Mouse (Mus musculus): ENCODE measurements around the gene Mbd5. TPM values are rescaled to one million over a fixed set of nuclear protein-coding genes. Genes with fewer than 3 reads are reported as not detected.

Mbd5 gene
- 29.9 and 30.3 TPM in 2 replicates for polyA plus RNA-seq (2012; rRNA removed)

DNA sequence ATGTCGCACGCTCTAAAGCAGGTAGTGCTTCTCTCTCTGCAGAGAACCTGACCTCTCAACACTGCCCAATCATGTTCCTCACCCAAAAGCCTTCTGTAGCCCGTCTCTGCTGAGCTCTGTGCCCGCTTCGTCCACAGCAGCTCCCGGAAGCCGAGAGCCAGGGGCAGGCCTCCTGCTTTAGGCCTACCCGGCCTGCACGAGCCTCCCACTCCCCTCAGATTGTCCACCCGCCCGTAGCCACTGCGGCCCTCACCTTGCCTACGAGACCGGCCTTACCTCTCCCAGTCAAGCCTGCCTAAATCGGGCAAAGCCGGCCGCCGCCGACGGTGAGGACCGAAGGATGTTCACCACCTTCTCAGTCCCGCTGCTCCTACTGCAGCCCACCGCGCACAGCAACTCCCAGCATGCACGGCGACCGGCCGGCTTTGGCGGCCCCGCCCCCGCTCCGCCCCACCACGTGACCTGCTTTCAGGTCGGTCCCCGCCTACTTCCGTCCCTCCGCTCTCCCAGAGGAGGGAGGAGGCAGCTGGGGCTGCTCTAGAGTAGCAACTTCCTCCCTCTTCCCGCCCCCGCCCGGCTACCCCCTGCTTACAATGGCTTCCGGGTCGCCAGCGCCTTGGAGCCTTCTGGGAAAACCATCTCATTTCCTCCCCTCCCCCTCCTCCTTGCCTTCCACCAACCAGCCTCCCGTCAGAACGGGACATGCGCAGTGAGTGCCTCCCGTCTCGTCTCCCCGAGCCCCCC lies at the start of gene Mbd5:
TSS of gene Mbd5 (plus strand) at position 668 of the 744 bp plus-strand sequence.
- Histone ChIP-seq H3K4me1 (ENCODE audit: control insufficient read depth, insufficient read depth, low read length) (0 out of 2 replicates have a peak, but pooled peaks cover 1% of the 10 kb centered on the region), H3K27ac (ENCODE audit: insufficient read depth, low read length) (peak within 1 kb of the TSS; percentile 95), H3K4me3 (ENCODE audit: insufficient read depth, low read length) (peak within 1 kb of the TSS; percentile 99)
- TF ChIP-seq CTCF (IDR thresholded peaks at IDR 0.05; ENCODE audit: extremely low read depth, insufficient read depth, low read length), result no peak
- TF ChIP-seq POLR2A (IDR thresholded peaks at IDR 0.05; ENCODE audit: extremely low read depth, insufficient read depth, low read length), result peak; percentile 88

- no peak overlapping the region for H3K4me3 ChIP-seq (ENCODE audit: insufficient read depth, low read length)
- no peak for TF ChIP-seq POLR2A (IDR thresholded peaks at IDR 0.05; ENCODE audit: extremely low read depth, insufficient read depth, low read length)
- peak; percentile 48; the same call in 1 of the 2 replicates for TF ChIP-seq CTCF (IDR thresholded peaks at IDR 0.05; ENCODE audit: extremely low read depth, insufficient read depth, low read length)
- H3K27ac ChIP-seq (ENCODE audit: insufficient read depth, low read length), result no peak overlapping the region
- H3K4me1 ChIP-seq (ENCODE audit: control insufficient read depth, insufficient read depth, low read length), result no peaks in the 10 kb centered on the region
These were observed 40.4 kb upstream of the Mbd5 start for GRCm38 (mm10) chr2:48908866-48909265.

GRCm38 (mm10) chr2:48914185-48914584 lies 35.1 kb upstream of the Mbd5 start:
- no peak for TF ChIP-seq POLR2A (IDR thresholded peaks at IDR 0.05; ENCODE audit: extremely low read depth, insufficient read depth, low read length)
- 0 out of 2 replicates have a peak, but pooled peaks have one; percentile 5 for TF ChIP-seq CTCF (IDR thresholded peaks at IDR 0.05; ENCODE audit: extremely low read depth, insufficient read depth, low read length)
- H3K4me3 ChIP-seq (ENCODE audit: insufficient read depth, low read length), result no peak overlapping the region
- no peak overlapping the region for H3K27ac ChIP-seq (ENCODE audit: insufficient read depth, low read length)
- H3K4me1 ChIP-seq (ENCODE audit: control insufficient read depth, insufficient read depth, low read length), result no peaks in the 10 kb centered on the region

GRCm38 (mm10) chr2:48915832-48916231 lies 33.5 kb upstream of the Mbd5 start:
- Histone ChIP-seq H3K4me3 (ENCODE audit: insufficient read depth, low read length) (no peak overlapping the region), H3K4me1 (ENCODE audit: control insufficient read depth, insufficient read depth, low read length) (no peaks in the 10 kb centered on the region), H3K27ac (ENCODE audit: insufficient read depth, low read length) (no peak overlapping the region)
- TF ChIP-seq CTCF (IDR thresholded peaks at IDR 0.05; ENCODE audit: extremely low read depth, insufficient read depth, low read length), result no peak
- no peak for TF ChIP-seq POLR2A (IDR thresholded peaks at IDR 0.05; ENCODE audit: extremely low read depth, insufficient read depth, low read length)

DNA sequence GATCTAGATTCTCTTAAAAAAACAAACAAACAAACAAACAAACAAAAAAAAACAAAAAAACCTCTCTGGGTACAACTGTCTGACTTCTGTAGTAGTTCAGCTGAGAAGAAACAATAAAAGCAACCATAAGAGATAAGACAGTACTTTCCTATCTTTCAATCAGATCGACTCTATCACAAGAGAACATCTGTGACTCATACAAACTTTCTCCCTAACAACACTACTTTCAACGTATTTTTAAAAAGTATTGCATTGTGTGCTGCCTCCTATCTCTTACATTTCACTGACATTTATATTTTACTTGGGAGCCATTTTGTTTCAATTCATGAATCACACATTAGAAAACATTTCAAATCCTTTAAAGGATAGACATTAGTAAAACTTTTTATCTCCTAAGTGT lies 14.2 kb upstream of the Mbd5 start:
- no peak overlapping the region for H3K27ac ChIP-seq (ENCODE audit: insufficient read depth, low read length)
- H3K4me3 ChIP-seq (ENCODE audit: insufficient read depth, low read length), result no peak overlapping the region
- no peak for TF ChIP-seq CTCF (IDR thresholded peaks at IDR 0.05; ENCODE audit: extremely low read depth, insufficient read depth, low read length)
- TF ChIP-seq POLR2A (IDR thresholded peaks at IDR 0.05; ENCODE audit: extremely low read depth, insufficient read depth, low read length), result no peak
- no peaks in the 10 kb centered on the region for H3K4me1 ChIP-seq (ENCODE audit: control insufficient read depth, insufficient read depth, low read length)

GRCm38 (mm10) chr2:48947761-48948160 lies 1.5 kb upstream of the Mbd5 start:
- Histone ChIP-seq H3K4me1 (ENCODE audit: control insufficient read depth, insufficient read depth, low read length) (0 out of 2 replicates have a peak, but pooled peaks cover 1% of the 10 kb centered on the region), H3K4me3 (ENCODE audit: insufficient read depth, low read length) (no peak overlapping the region; the same call in 1 of the 2 replicates), H3K27ac (ENCODE audit: insufficient read depth, low read length) (no peak overlapping the region)
- TF ChIP-seq POLR2A (IDR thresholded peaks at IDR 0.05; ENCODE audit: extremely low read depth, insufficient read depth, low read length), result no peak
- no peak for TF ChIP-seq CTCF (IDR thresholded peaks at IDR 0.05; ENCODE audit: extremely low read depth, insufficient read depth, low read length)

GRCm38 (mm10) chr2:48949743-48950251 lies 489 bp downstream of the Mbd5 start:
- TF ChIP-seq POLR2A (IDR thresholded peaks at IDR 0.05; ENCODE audit: extremely low read depth, insufficient read depth, low read length), result peak; percentile 35; the same call in 1 of the 2 replicates
- TF ChIP-seq CTCF (IDR thresholded peaks at IDR 0.05; ENCODE audit: extremely low read depth, insufficient read depth, low read length), result no peak
- Histone ChIP-seq H3K4me1 (ENCODE audit: control insufficient read depth, insufficient read depth, low read length) (0 out of 2 replicates have a peak, but pooled peaks cover 1% of the 10 kb centered on the region), H3K27ac (ENCODE audit: insufficient read depth, low read length) (peak overlapping the region; percentile 95), H3K4me3 (ENCODE audit: insufficient read depth, low read length) (peak overlapping the region; percentile 99)

- Histone ChIP-seq H3K4me3 (ENCODE audit: insufficient read depth, low read length) (peak within 1 kb of the TSS; percentile 99), H3K27ac (ENCODE audit: insufficient read depth, low read length) (peak within 1 kb of the TSS; percentile 95), H3K4me1 (ENCODE audit: control insufficient read depth, insufficient read depth, low read length) (0 out of 2 replicates have a peak, but pooled peaks cover 1% of the 10 kb centered on the region)
- TF ChIP-seq CTCF (IDR thresholded peaks at IDR 0.05; ENCODE audit: extremely low read depth, insufficient read depth, low read length) (no peak), POLR2A (IDR thresholded peaks at IDR 0.05; ENCODE audit: extremely low read depth, insufficient read depth, low read length) (no peak)
These were observed 776 bp downstream of the Mbd5 start, which contains the start of gene Orc4 for GRCm38 (mm10) chr2:48950252-48950315. TSS of gene Orc4 (minus strand) at chr2:48950277.

DNA sequence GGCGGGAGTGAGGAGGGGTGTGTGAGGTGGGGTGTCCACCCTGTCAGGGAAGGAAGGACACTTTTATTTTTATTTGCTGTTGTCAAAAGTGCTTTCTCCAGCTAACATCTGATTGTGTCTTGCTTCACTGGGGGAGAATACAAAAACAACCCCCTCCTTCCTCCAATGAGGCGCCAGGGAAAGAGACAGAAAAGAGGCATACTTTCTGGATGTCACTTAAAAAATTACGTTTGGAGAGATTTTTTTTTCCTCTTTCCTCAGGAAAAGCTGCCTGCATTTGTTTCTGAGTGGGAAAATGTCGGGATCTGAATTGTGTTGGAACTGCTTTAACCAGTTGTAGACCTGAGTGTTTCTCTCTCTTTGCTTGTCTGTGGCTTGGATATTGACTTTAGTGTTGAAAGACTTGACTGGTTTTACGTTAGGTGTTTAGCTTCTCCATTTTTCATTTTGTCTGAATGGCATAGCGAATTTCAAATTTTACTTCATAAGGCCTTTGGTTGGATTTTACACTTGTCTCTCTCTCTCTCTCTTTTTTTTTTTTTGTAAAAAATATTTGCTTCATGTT lies 1.1 kb downstream of the Mbd5 start:
- 0 out of 2 replicates have a peak, but pooled peaks cover 1% of the 10 kb centered on the region for H3K4me1 ChIP-seq (ENCODE audit: control insufficient read depth, insufficient read depth, low read length)
- peak overlapping the region; percentile 31; the same call in 1 of the 2 replicates for H3K27ac ChIP-seq (ENCODE audit: insufficient read depth, low read length)
- TF ChIP-seq POLR2A (IDR thresholded peaks at IDR 0.05; ENCODE audit: extremely low read depth, insufficient read depth, low read length), result no peak
- TF ChIP-seq CTCF (IDR thresholded peaks at IDR 0.05; ENCODE audit: extremely low read depth, insufficient read depth, low read length), result no peak
- H3K4me3 ChIP-seq (ENCODE audit: insufficient read depth, low read length), result peak overlapping the region; percentile 99

- H3K27ac ChIP-seq (ENCODE audit: insufficient read depth, low read length), result no peak overlapping the region
- H3K4me3 ChIP-seq (ENCODE audit: insufficient read depth, low read length), result no peak overlapping the region
- 0 out of 2 replicates have a peak, but pooled peaks cover 1% of the 10 kb centered on the region for H3K4me1 ChIP-seq (ENCODE audit: control insufficient read depth, insufficient read depth, low read length)
- no peak for TF ChIP-seq POLR2A (IDR thresholded peaks at IDR 0.05; ENCODE audit: extremely low read depth, insufficient read depth, low read length)
- TF ChIP-seq CTCF (IDR thresholded peaks at IDR 0.05; ENCODE audit: extremely low read depth, insufficient read depth, low read length), result no peak
These were observed 7.3 kb downstream of the Mbd5 start for GRCm38 (mm10) chr2:48956591-48956990.
